Mouse (Mus musculus) neural tube, embryonic 14.5 days (tissue): Measurements from ENCODE around the gene Ccdc146. TPM values are rescaled to one million over a fixed set of nuclear protein-coding genes. Genes with fewer than 3 reads are reported as not detected.

Experiments used
- ATAC-seq: fragments of 200-750 bp; cut with Nextera tagmentation; 2 replicates; pipeline ENCODE4 v1.8.0; 2017; ENCODE audit warnings: low read depth, mild to moderate bottlenecking, moderate TSS enrichment, moderate library complexity
- H3K27ac ChIP-seq: fragments of 300-500 bp; sonication (generic); 2 replicates; pipeline ENCODE4 v1.5.1; 2014; ENCODE audit warnings: low read depth, mild to moderate bottlenecking, control low read depth, low read length, moderate library complexity, mixed read lengths
- H3K27me3 ChIP-seq: fragments of 300-500 bp; sonication (generic); 2 replicates; pipeline ENCODE4 v1.6.1; 2014; ENCODE audit warnings: low read length; ENCODE audit not compliant: control insufficient read depth, insufficient read depth
- H3K36me3 ChIP-seq: fragments of 300-500 bp; sonication (generic); 2 replicates; pipeline ENCODE4 v1.6.1; 2014; ENCODE audit warnings: low read length, mixed read lengths; ENCODE audit not compliant: control insufficient read depth, insufficient read depth
- H3K4me1 ChIP-seq: fragments of 300-500 bp; sonication (generic); 2 replicates; pipeline ENCODE4 v1.6.1; 2014; ENCODE audit warnings: low read length; ENCODE audit not compliant: control insufficient read depth, insufficient read depth
- H3K4me2 ChIP-seq: fragments of 300-500 bp; sonication (generic); 2 replicates; pipeline ENCODE4 v1.6.1; 2014; ENCODE audit warnings: mild to moderate bottlenecking, low read depth, low read length, control low read depth
- H3K4me3 ChIP-seq: fragments of 300-500 bp; sonication (generic); 2 replicates; pipeline ENCODE4 v1.5.1; 2014; ENCODE audit warnings: low read depth, low read length, control low read depth, mixed read lengths
- H3K9ac ChIP-seq: fragments of 300-500 bp; sonication (generic); replicated peaks from 2 replicates; pipeline ENCODE4 v1.6.1; 2014; ENCODE audit warnings: low read depth, mild to moderate bottlenecking, control low read depth, low read length, mixed read lengths
- H3K9me3 ChIP-seq: fragments of 300-500 bp; sonication (generic); 2 replicates; pipeline ENCODE4 v1.6.1; 2016; ENCODE audit warnings: low read length; ENCODE audit not compliant: control insufficient read depth
- WGBS: fragments of 180-500 bp; shearing (Covaris S2); extraction: QIAGEN DNeasy Blood & Tissue Kit; methylation state at CpG from one replicate; pipeline ENCODE4 v1.1.7; 2014; 5-methylcytosine and 5-hydroxymethylcytosine counted together
- polyA plus RNA-seq: library from polyadenylated mRNA; unstranded; fragments of >200 nt; fragmentation: Nextera tagmentation; extraction: Ambion mirVana; gene quantifications from 2 replicates; pipeline ENCODE4 v1.2.1, GENCODE M21; 2014

The Ccdc146 gene
- polyA plus RNA-seq, 1 experiment from 2014 or later: 0.99 TPM

DNA sequence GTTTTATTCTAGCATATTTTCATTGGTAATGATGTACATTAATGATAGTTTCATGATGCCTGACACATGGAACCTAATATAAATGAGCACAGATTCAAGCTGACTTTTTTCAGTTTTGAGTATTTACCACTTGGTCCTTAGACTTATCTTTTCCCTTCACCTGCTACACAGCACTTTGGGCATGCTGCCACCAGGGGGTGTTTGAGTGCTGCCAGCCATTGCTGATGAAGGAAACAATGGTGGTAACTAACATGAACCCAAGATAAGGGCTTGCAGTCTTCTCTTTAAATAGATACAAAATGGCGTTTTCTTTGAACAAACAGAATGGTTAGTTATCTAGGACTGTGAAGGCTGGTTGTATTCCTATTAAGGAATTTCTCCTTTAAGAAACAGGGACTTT, 98.0 kb downstream of the Ccdc146 start:
- ATAC-seq: no peak
- Histone ChIP-seq H3K36me3 (no peaks in the 10 kb centered on the region), H3K4me1 (no peaks in the 10 kb centered on the region), H3K27me3 (no peaks in the 10 kb centered on the region), H3K27ac (no peak overlapping the region), H3K4me3 (no peak overlapping the region), H3K9ac (no peak overlapping the region), H3K4me2 (no peak overlapping the region), H3K9me3 (no peaks in the 10 kb centered on the region)
- 45% methylated on average over 1 of the region's 1 CpGs for WGBS

DNA sequence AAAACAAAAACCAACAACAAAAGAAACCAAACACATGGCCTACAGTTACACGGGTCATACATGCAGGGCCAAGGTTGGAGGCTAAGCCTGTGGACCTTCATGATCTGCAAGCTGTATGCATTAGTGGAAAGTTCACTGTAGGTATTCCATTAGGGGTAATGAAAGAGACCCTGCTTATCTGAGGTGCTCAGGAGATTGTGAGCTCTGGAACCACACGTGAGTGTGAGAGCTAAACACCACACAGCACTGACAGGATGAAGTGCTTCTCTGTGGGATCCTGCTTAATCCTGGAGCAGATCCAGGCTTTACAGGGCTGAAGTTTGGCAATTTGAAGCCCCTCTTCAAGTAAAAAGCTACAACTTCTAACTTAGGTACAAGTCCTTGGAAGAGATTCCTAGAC, 104.3 kb downstream of the Ccdc146 start:
- Histone ChIP-seq H3K9ac (no peak overlapping the region), H3K4me3 (no peak overlapping the region), H3K27ac (no peak overlapping the region), H3K4me2 (no peak overlapping the region), H3K4me1 (no peaks in the 10 kb centered on the region), H3K36me3 (no peaks in the 10 kb centered on the region), H3K9me3 (no peaks in the 10 kb centered on the region), H3K27me3 (no peaks in the 10 kb centered on the region)
- 93% methylated on average over 2 of the region's 2 CpGs for WGBS
- no peak for ATAC-seq

DNA sequence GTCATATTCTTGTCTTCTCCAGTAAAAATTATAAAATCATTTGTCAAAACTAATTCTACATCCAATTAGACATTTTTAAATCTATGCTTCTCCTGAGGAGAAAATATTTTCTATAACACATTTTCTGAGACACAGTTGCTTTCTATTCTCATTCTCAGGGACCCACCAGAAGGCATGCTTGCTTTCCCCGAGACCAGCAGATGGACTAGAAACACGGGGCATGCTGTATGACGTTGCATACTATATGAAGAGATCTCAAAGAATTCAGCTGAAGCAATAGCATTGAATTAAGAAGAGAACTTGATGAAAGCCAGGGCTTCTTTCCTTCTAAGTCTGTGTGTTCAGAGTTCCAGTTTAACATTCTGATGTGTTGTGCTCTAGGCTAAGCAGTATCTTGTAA, 109.8 kb downstream of the Ccdc146 start:
- Histone ChIP-seq H3K4me3 (no peak overlapping the region), H3K4me1 (no peaks in the 10 kb centered on the region), H3K27ac (no peak overlapping the region), H3K4me2 (no peak overlapping the region), H3K9ac (no peak overlapping the region), H3K27me3 (no peaks in the 10 kb centered on the region), H3K36me3 (no peaks in the 10 kb centered on the region), H3K9me3 (no peaks in the 10 kb centered on the region)
- ATAC-seq: no peak
- 91% methylated on average over 3 of the region's 3 CpGs for WGBS

DNA sequence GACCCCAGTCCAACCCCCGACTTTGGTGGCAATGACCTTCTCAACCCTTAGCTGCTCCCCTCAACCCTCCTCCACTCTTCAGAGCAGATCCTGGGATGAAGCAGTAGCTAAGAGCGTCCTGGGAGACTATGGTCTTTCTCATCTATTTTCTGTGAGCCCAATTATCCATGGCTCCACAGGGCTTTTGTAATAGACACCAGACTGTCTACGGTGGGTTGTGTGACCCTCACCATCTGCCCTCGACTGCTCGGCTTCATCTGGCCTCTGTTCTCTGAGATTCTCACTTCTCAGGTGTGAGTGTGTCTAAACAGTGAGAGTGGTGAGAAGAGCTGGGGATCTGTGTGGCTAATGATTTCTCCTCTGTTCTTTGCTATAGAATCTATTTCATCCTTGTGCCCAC, 117.3 kb downstream of the Ccdc146 start:
- no peak overlapping the region for H3K9ac ChIP-seq
- H3K27ac ChIP-seq: no peak overlapping the region
- no peak for ATAC-seq
- H3K9me3 ChIP-seq: no peaks in the 10 kb centered on the region
- 69% methylated on average over 5 of the region's 5 CpGs for WGBS
- H3K27me3 ChIP-seq: no peaks in the 10 kb centered on the region
- H3K4me3 ChIP-seq: no peak overlapping the region
- no peaks in the 10 kb centered on the region for H3K4me1 ChIP-seq
- no peak overlapping the region for H3K4me2 ChIP-seq
- H3K36me3 ChIP-seq: no peaks in the 10 kb centered on the region

DNA sequence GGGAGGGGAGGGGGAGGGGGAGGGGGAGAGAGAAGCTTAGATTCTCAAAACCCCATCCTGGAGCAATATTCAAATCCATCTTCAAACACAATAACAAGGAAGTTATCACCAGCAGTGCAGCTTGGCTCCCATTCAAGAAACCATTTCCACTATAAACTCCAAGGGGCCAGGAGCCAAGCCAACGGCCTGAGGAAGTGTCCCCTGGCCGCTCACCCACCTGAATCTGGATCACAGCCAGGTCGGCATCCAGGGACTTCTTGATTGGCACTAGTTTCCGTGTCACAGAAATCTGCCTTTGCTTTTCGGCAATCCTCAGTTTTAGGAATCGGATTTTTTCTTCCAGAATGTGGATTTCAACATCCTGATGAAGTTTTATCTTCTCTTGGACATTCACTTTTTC, 123.5 kb downstream of the Ccdc146 start:
- Histone ChIP-seq H3K27ac (no peak overlapping the region), H3K27me3 (no peaks in the 10 kb centered on the region), H3K36me3 (no peaks in the 10 kb centered on the region), H3K4me3 (no peak overlapping the region), H3K9ac (no peak overlapping the region), H3K4me2 (no peak overlapping the region), H3K9me3 (no peaks in the 10 kb centered on the region), H3K4me1 (no peaks in the 10 kb centered on the region)
- 71% methylated on average over 6 of the region's 6 CpGs for WGBS
- ATAC-seq: no peak

DNA sequence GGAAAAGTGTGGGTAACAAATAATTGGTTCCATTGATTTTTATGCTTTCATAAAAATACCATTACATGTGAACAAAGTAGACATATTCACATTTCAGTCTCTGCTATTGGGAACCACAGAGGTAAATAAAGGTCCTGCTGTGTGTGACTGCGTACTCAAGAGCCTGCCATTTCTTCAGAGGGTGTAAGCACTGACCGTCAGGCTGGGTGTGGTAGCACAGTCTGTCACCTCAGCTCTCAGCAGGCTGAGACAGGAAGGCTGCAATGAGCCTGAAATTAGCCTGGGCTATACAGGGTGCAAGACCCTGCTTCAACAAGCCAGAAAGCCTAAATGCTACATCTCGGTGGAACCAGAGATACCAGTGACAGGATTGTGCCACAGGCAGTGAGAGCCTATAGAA, 124.4 kb downstream of the Ccdc146 start:
- Histone ChIP-seq H3K36me3 (no peaks in the 10 kb centered on the region), H3K4me2 (no peak overlapping the region), H3K4me3 (no peak overlapping the region), H3K4me1 (no peaks in the 10 kb centered on the region), H3K9me3 (no peaks in the 10 kb centered on the region), H3K27ac (no peak overlapping the region), H3K27me3 (no peaks in the 10 kb centered on the region), H3K9ac (no peak overlapping the region)
- ATAC-seq: peak; percentile 59; the same call in 1 of the 2 replicates
- WGBS: 90% methylated on average over 3 of the region's 3 CpGs

DNA sequence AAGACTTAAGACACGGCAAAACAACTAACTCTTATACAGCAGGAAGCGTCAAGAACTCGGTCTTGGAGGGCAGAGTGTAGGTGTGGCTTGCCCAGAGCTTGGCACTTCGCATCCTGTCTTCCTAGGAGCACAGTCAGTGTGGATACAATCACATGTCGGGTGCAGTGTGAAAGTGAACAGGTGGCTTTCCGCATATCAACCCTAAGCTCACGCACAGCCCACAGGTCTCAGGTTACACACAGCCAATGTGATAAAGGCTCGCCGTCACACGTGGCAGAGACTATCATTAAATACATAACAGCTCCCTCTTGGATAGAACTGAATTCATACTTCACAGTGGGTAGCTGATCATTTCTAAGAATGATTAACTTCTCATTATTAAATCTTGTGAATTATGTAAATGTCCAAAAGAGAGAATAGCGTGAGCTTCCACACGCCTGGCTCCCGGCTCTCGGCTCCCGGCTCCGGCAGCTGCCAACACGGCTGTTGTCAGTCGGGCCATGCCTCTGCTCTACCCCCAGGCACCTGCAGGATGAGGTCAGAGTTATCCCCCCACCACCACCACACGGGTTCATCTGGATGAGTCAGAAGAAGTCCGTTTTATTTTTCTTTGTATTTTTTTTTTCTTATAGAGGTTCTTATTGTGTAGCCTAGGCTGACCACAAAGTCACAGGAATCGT, 125.3 kb downstream of the Ccdc146 start:
- Histone ChIP-seq H3K9ac (no peak overlapping the region), H3K4me2 (no peak overlapping the region), H3K4me1 (no peaks in the 10 kb centered on the region), H3K9me3 (no peaks in the 10 kb centered on the region), H3K4me3 (no peak overlapping the region), H3K36me3 (no peaks in the 10 kb centered on the region), H3K27me3 (no peaks in the 10 kb centered on the region), H3K27ac (no peak overlapping the region)
- peak; percentile 81; the same call in 1 of the 2 replicates for ATAC-seq
- 78% methylated on average over 21 of the region's 21 CpGs for WGBS

DNA sequence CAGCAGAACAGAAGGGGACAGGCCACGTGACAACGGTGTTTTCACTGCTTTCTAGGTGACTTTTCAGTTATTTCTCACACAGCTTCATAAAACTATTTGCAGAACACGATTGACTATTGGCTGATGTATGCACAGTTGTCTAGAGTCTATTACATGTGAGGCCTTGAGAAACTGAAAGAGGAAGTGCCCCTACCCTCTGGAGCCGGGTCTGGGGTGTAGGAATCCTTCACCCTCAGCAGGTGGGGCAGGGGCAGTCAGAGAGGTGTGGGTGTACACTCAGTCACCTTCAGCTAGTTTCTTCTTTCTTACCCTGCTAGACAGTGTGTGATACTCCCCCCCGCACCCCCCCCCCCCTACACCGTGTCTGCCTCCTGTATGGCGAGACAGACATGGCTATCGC, 128.8 kb downstream of the Ccdc146 start:
- Histone ChIP-seq H3K27me3 (no peaks in the 10 kb centered on the region), H3K9ac (no peak overlapping the region), H3K27ac (no peak overlapping the region), H3K4me2 (no peak overlapping the region), H3K4me1 (no peaks in the 10 kb centered on the region), H3K9me3 (no peaks in the 10 kb centered on the region), H3K4me3 (no peak overlapping the region), H3K36me3 (no peaks in the 10 kb centered on the region)
- no peak for ATAC-seq
- 85% methylated on average over 8 of the region's 8 CpGs for WGBS

DNA sequence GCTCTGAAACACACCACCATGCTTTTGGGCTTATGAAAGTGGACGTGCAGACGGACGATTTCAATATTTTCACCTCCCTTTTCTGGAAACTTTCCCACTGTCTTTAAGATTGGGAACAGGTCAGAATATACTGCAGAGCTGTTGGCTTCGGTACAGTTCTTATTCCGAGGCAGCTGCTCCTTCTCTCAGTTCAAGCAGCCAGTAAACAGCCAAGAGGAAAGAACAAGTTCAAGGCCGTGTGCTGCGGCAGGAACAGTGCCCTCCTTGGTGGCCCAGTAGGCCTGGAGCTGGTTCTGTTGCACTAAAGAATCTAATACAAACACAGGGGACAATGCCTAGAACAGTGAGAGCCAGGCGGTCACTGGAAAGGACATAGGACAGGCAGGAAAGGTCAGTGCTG, 133.9 kb downstream of the Ccdc146 start:
- Histone ChIP-seq H3K4me3 (no peak overlapping the region), H3K9me3 (no peaks in the 10 kb centered on the region), H3K27ac (no peak overlapping the region), H3K4me2 (no peak overlapping the region), H3K36me3 (no peaks in the 10 kb centered on the region), H3K27me3 (no peaks in the 10 kb centered on the region), H3K4me1 (no peaks in the 10 kb centered on the region), H3K9ac (no peak overlapping the region)
- 95% methylated on average over 8 of the region's 8 CpGs for WGBS
- no peak for ATAC-seq
